Mouse (Mus musculus) gastrocnemius, postnatal 25 days (tissue): ENCODE results near the gene Perm1. TPM values are rescaled to one million over a fixed set of nuclear protein-coding genes. Genes with fewer than 3 reads are reported as not detected.

Experiments used
- DNase-seq: peaks from one replicate; pipeline ENCODE4 v3.0.0; 2022
- microRNA-seq, 2 experiments: library from miRNA; unstranded; fragments of <30 nt; microRNA quantifications; one replicate each; pipeline ENCODE4 v1.2.0; 2021; ENCODE audit warnings: borderline replicate concordance in 2 of 2
- total RNA-seq, 2 experiments: library from RNA; stranded (reverse); gene quantifications; 1 replicate in 1 of 2; 2 replicates in 1 of 2; pipeline ENCODE4 v1.2.3; 2021

Perm1 gene
- total RNA-seq, 2 experiments from 2014 or later, result 169 to 182 TPM

DNA sequence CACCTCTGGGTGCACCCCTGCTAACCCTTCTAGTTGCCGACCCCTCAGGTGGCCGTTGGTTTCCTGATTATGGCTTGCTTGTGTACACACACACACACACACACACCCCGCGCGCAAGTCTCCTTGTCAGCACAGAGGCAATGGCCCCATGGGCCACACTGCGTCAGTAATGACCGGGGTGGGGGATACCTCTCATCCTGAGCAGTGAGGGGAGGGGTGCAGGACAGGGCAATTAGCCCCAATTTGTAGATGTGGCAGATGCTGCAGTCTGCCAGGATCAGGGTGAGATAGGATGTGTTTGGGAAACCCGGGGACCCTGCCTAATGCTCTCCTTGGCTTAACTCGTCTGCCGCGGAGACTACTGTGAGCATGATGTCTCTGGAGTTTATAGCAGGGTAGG, 33.9 kb downstream of the Perm1 start:
- DNase-seq, result no peak

DNA sequence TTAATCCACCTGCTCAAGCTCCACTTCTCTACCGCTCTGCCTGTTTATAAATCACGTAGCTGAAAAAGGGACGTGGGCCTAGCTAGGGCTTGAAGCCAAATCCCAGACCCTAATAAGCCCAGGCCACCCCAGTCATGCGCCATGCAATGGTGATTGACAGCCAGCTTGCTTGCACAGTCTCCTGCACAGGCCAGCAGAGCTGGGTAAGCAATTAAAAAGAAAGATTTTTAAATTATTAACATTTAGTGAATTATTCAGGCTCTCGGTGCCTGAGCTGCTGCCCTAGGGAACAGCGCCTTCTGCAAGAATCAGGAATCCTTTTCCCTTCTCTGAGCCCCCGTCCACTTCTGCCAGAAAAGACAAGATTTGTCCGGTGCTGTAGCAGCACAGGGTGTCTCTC, 35.4 kb downstream of the Perm1 start:
- no peak for DNase-seq

DNA sequence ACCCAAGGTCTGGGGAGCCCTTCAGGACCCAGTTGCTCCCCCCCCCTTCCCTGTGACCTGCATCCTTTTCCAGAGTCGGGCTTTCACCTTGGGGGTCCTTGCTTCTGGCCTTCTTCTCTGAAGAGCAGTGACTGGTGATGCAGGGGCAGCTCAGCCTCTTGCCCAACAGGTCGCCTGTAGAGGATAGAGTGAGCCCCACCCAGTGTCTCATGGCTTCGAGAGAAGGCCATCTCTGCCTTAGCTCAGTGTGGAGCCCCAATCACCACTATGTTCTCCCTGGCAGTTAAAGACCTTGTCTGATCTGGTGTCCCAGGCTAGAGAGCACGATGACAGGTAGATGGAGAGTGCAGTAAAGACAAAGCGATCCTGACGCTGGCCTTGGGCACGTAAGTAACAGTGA, 36.5 kb downstream of the Perm1 start:
- no peak for DNase-seq

DNA sequence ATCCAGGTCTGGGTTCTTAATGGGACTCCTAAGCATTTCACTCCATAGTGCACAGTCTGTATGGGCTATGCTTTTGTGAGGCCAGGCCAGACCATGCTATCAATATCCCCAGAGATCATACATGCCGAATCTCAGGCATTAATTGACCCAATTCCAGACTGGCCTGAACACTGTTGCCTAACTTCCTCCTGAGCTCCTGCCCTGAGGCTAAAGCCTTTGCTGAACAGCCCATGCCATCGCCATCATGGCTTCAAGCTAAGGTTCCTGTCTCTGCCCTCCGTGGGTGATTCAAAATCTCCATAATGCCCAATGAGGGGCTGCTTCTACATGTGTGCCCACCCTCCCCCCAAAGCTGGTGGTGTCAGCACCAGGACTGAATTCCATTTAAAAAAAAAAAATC, 37.0 kb downstream of the Perm1 start:
- no peak for DNase-seq

DNA sequence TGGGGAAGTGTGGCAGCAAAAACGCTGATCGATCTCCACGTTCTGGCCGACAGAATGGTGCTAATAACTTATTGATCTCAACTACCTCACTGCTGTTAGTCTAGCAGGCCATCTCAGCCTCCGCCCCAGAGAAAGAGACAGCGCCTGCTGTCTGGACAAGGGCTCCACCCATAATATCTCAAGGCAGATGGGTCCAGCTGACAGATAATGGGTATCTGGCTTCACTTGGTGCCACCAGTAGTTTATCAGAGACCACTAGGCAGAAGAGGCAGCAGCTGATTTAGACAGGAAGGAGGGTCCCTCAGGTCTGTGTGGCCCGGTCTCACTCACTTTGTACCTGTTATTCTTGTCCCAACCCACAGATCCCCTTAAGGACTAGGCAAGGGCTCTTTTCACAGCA, 37.4 kb downstream of the Perm1 start:
- no peak for DNase-seq

DNA sequence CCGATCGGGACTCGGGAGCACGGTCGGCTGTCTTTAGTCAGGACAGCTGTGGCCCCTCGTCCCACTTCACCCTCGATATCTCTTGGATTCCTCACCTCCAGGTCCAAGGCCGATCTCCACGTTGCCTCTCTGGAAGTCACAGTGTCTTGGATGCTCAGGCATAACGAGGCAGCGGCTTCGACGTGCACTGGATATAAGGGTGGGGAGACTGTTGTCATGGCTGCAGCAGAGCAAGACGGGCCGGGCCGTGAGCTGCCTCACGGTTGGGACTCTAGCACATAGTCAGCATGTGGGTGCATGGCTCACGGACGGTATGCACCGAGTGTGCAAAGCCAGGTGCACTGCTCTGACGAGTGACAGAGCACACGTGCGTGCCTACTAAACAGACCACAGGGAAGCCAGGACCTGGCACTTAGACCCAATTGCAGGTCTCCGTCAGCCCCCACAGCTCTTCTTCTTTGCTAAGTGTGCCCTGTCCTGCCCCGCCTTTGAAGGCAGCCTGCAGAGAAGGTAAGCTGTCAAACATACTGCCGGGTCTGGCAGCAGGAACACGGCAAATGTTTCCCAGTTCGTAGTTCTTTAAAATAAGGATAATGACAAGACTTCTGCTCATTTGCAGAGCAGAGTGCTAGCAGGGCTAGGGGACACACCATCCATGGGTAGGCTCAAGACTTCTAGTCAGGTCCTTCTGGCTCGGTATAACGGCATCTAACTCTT, 38.9 kb downstream of the Perm1 start:
- DNase-seq, result no peak

DNA sequence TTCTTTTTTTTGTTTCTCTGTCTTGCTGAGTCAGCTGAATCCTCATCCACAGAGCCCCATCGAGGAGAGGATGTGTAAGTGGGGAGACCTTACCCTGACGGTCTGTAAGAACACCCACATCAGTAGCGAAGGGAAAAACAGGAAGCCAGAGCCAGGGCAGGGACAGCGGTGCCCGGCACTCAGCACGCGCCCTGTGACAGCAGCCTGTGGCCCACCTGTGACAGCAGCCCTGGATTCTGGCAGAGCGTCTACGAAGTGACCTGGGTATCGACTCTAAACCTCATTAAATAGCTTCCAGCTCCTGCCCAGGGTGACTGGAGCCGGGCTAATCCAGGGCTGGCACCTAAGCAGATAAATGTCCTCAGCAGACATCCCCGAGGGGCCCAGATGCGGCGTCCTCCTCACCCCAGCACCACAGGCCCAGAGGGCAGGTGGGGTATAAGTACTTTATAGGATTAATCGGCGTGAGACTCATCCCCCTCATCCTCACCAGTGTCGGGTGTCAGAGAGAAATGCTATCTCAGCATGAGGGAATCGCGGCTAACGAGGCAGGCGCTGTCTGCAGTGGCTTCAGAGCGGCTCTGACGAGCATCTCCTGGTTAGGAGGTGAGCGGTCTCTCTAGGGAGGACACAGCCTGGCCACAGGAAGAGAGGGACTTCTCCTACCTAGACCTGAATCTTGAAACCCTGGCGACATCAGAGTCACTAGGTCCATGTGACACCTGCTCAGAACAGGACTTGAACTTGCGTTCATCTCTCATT, 39.6 kb downstream of the Perm1 start, which contains the start of gene Samd11:
Gene Samd11, minus strand, starts transcription at position 580 of the 762 bp plus-strand sequence.
- DNase-seq, result no peak

Small RNA genes within 50 kb of the gene (microRNA-seq; reads per million reads assigned to microRNA genes)
- gene Mir7658, result 0 to 1.9 reads per million in 2 experiments

Other genes starting within 250 kb of the Perm1 start
- 1 to 10 TPM; 1.2 to 1.6 TPM for gene B3galt6, start 223.2 kb upstream of the Perm1 start, total RNA-seq
- 10 to 100 TPM; 67.0 to 79.3 TPM for gene Sdf4, start 223.0 kb upstream of the Perm1 start, total RNA-seq
- gene Tnfrsf4, start 202.0 kb upstream of the Perm1 start, total RNA-seq, result under 1 TPM; 0.51 to 0.80 TPM
- gene Tnfrsf18, start 189.7 kb upstream of the Perm1 start, total RNA-seq, result not detected
- gene Ttll10, start 156.5 kb upstream of the Perm1 start, total RNA-seq, result not detected
- 1 to 10 TPM; 2.2 to 4.3 TPM for gene 9430015G10Rik, start 105.9 kb upstream of the Perm1 start, total RNA-seq
- gene Rnf223, start 85.4 kb upstream of the Perm1 start, total RNA-seq, result not detected
- 10 to 100 TPM in 1 of 2 experiments, 1 to 10 TPM in 1; 9.7 to 11.3 TPM for gene Agrn, start 18.4 kb upstream of the Perm1 start, total RNA-seq
- 1 to 10 TPM; 1.0 to 1.1 TPM for gene Isg15, start 15.1 kb upstream of the Perm1 start, total RNA-seq
- 1 to 10 TPM; 2.9 to 3.9 TPM for gene AW011738, start 12.6 kb upstream of the Perm1 start, total RNA-seq
- gene Plekhn1, start 19.0 kb downstream of the Perm1 start, total RNA-seq, result 1 to 10 TPM; 5.4 to 6.9 TPM
- 10 to 100 TPM; 26.7 to 27.9 TPM for gene Noc2l, start 20.1 kb downstream of the Perm1 start, total RNA-seq
- gene Samd11, start 39.8 kb downstream of the Perm1 start, total RNA-seq, result under 1 TPM in 1 of 2 experiments, not detected in 1; 0.16 TPM
- not detected for gene Vmn2r-ps159, start 115.2 kb downstream of the Perm1 start, total RNA-seq